8 mouse cellular contexts compared by ENCODE assay signal in genomic region chr2:93470127-93470526, GRCm38 (mm10). TPM values are rescaled to one million over a fixed set of nuclear protein-coding genes. Genes with fewer than 3 reads are reported as not detected.
DNase-seq lines count a peak whose midpoint lies in the region; ATAC-seq lines count a peak whose summit lies in the region.

No protein-coding gene starts in this region.

- H3K27ac ChIP-seq in heart, embryonic 14.5 days (replicated peaks in 1 of 2; ENCODE audit: control insufficient read depth in 1 of 2, insufficient read depth in 1 of 2, low read depth in 2 of 2, low read length in 2 of 2): no peak overlapping the region
- H3K27ac ChIP-seq in kidney, embryonic 15.5 days: peak overlapping the region; percentile 38; the same call in 1 of the 2 replicates
- H3K27ac ChIP-seq in lung, embryonic 16.5 days (ENCODE audit: low read length): peak overlapping the region; percentile 21; the same call in 1 of the 2 replicates

- H3K9me3 ChIP-seq in heart, embryonic 14.5 days (ENCODE audit: control insufficient read depth, low read length): no peaks in the 10 kb centered on the region
- no peaks in the 10 kb centered on the region for H3K9me3 ChIP-seq in kidney, embryonic 15.5 days (replicated peaks)
- no peaks in the 10 kb centered on the region for H3K9me3 ChIP-seq in lung, embryonic 16.5 days (ENCODE audit: control insufficient read depth, low read length)

- no peaks in the 10 kb centered on the region; the same call in 1 of the 2 replicates for H3K27me3 ChIP-seq in heart, embryonic 14.5 days (ENCODE audit: control insufficient read depth, insufficient read depth, low read length)
- H3K27me3 ChIP-seq in kidney, embryonic 15.5 days: peaks cover 34% of the 10 kb centered on the region
- H3K27me3 ChIP-seq in lung, embryonic 16.5 days (ENCODE audit: control insufficient read depth, insufficient read depth, low read depth, low read length): no peaks in the 10 kb centered on the region

- peaks cover 0 to 7% of the 10 kb centered on the region in 2 experiments; a peak in 1 of 4 replicates for H3K4me1 ChIP-seq in heart, embryonic 14.5 days (ENCODE audit: control insufficient read depth in 2 of 2, insufficient read depth in 2 of 2, low read length in 2 of 2)
- H3K4me1 ChIP-seq in kidney, embryonic 15.5 days: peaks cover 15% of the 10 kb centered on the region
- H3K4me1 ChIP-seq in lung, embryonic 16.5 days (replicated peaks; ENCODE audit: control insufficient read depth, insufficient read depth, low read length): peaks cover 9% of the 10 kb centered on the region

- WGBS in heart, embryonic 14.5 days: 2% methylated on average over 9 of the region's 9 CpGs
- WGBS in kidney, embryonic 15.5 days: 2% methylated on average over 9 of the region's 9 CpGs
- WGBS in lung, embryonic 16.5 days: 1% methylated on average over 9 of the region's 9 CpGs

- H3K36me3 ChIP-seq in heart, embryonic 14.5 days (ENCODE audit: control insufficient read depth, insufficient read depth, low read length): no peaks in the 10 kb centered on the region
- H3K36me3 ChIP-seq in kidney, embryonic 15.5 days: no peaks in the 10 kb centered on the region
- H3K36me3 ChIP-seq in lung, embryonic 16.5 days (ENCODE audit: control insufficient read depth, insufficient read depth, low read length): no peaks in the 10 kb centered on the region

- peak overlapping the region; percentile 70 for H3K4me2 ChIP-seq in heart, embryonic 14.5 days (ENCODE audit: low read length)
- peak overlapping the region; percentile 70 for H3K4me2 ChIP-seq in kidney, embryonic 15.5 days
- H3K4me2 ChIP-seq in lung, embryonic 16.5 days (ENCODE audit: low read depth, low read length): peak overlapping the region; percentile 74

- ATAC-seq in erythroid progenitor cell, adult 5-6 weeks (replicated peaks; ENCODE audit: low FRiP score, poor library complexity, severe bottlenecking): peak; percentile 71
- no peak for ATAC-seq in heart, embryonic 14.5 days (ENCODE audit: insufficient number of reproducible peaks, insufficient read depth, low FRiP score, low read depth)
- peak; percentile 64; the same call in 1 of the 2 replicates for ATAC-seq in kidney, embryonic 15.5 days (replicated peaks; ENCODE audit: low FRiP score)
- peak; percentile 69 for ATAC-seq in lung, embryonic 16.5 days (ENCODE audit: low read depth)

- H3K4me3 ChIP-seq in heart, embryonic 14.5 days (ENCODE audit: control insufficient read depth in 1 of 2, insufficient read depth in 1 of 2, low read depth in 1 of 2, low read length in 2 of 2): peak overlapping the region; percentile 32 to 42
- peak overlapping the region; percentile 36 for H3K4me3 ChIP-seq in kidney, embryonic 15.5 days (replicated peaks)
- peak overlapping the region; percentile 48 for H3K4me3 ChIP-seq in lung, embryonic 16.5 days (ENCODE audit: low read length)

- DNase-seq in left cerebral cortex, postnatal 14 days (ENCODE audit: low spot score in 2 of 2): peak; percentile 38 to 43
- no peak for DNase-seq in left cerebral cortex, postnatal 4 days
- peak; percentile 48 for DNase-seq in ovary, postnatal 14 days (ENCODE audit: low spot score)
- DNase-seq in natural killer cell, adult 2 months (ENCODE audit: low spot score in 2 of 2): no peak

- intact Hi-C loops in left cerebral cortex, postnatal 14 days (cut with DNase I): loop anchor here (5.0 to 10.0 kb wide), 2 partner anchors 253 to 345 kb away; no protein-coding TSS in a partner anchor
- intact Hi-C loops in left cerebral cortex, postnatal 4 days (cut with DNase I): loop anchor here (2.0 to 5.0 kb wide), 2 partner anchors 49 to 253 kb away; no protein-coding TSS in a partner anchor

- peak overlapping the region; percentile 62 for H3K9ac ChIP-seq in heart, embryonic 14.5 days (ENCODE audit: low read length)
- H3K9ac ChIP-seq in kidney, embryonic 15.5 days: peak overlapping the region; percentile 27; the same call in 1 of the 2 replicates
- H3K9ac ChIP-seq in lung, embryonic 16.5 days (ENCODE audit: low read length): peak overlapping the region; percentile 60

RNA-seq across cellular contexts. Expression of gene Cd82, which starts 7.2 kb away (rescaled TPM):
- 10 to 100 TPM in 1 of 2 experiments, 1 to 10 TPM in 1; 9.5 to 10.1 TPM for total RNA-seq in left cerebral cortex, postnatal 14 days (2021)
- total RNA-seq in left cerebral cortex, postnatal 4 days (2021): 10 to 100 TPM; 15.4 to 17.4 TPM
- total RNA-seq in erythroid progenitor cell, adult 5-6 weeks (2015; ENCODE audit: low replicate concordance): 310 and 373 TPM in 2 replicates
- 342 and 415 TPM in 2 replicates for total RNA-seq in erythroid progenitor cell, adult 5-6 weeks (2017; ENCODE audit: low replicate concordance)
- polyA plus RNA-seq in heart, embryonic 14.5 days (2014; fragmentation: Nextera tagmentation; extraction: Ambion mirVana): 12.5 and 18.9 TPM in 2 replicates
- 47.8 and 49.4 TPM in 2 replicates for polyA plus RNA-seq in kidney, embryonic 15.5 days (2015; fragmentation: Nextera tagmentation; extraction: Ambion mirVana)
- polyA plus RNA-seq in lung, embryonic 16.5 days (2015; fragmentation: Nextera tagmentation; extraction: Ambion mirVana): 63.6 and 81.5 TPM in 2 replicates

Comparison
In these comparisons a context has a peak if more than half of its experiments do, and no peak if none do; other contexts are left out.
1. DNase-seq: peak in left cerebral cortex, postnatal 14 days (2 of 2) and ovary, postnatal 14 days (single experiment); none in left cerebral cortex, postnatal 4 days (single experiment) and natural killer cell, adult 2 months (0 of 2).
2. H3K27ac ChIP-seq: peak in kidney, embryonic 15.5 days (single experiment) and lung, embryonic 16.5 days (single experiment); none in heart, embryonic 14.5 days (0 of 2).
3. RNA of gene Cd82, which starts 7.2 kb away (total RNA-seq): 310 to 415 TPM in erythroid progenitor cell, adult 5-6 weeks; 15.4 to 17.4 TPM in left cerebral cortex, postnatal 4 days and 9.5 to 10.1 TPM in left cerebral cortex, postnatal 14 days; every median in the first group is over 10 times any median in the second.
4. Peak in every context shown above with its lines, with median percentiles within 50 percentile points of each other: H3K4me2 ChIP-seq, H3K4me3 ChIP-seq and H3K9ac ChIP-seq.